Mouse (Mus musculus): ENCODE results near the gene Ak7.

Ak7 gene

DNA sequence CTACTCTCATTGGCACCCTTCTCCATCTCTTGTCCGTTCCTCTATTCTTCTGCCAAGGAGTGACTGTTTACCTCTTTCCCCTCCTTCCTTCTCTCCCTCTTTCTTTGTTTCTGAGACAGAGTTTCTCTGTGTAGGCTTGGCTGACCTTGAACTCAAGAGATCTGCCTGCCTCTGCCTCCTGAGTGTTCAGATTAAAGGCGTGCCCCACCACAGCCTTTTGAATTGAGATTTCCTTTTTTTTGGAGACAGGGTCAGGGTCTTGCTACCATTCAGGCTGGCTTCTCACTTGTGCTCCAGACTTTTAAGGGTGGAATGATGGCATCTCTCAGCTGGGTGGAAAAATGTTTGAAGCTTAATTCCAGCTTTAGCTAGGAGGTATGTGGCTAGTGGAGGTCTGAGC lies 81.8 kb downstream of the Ak7 start:
- no peak for DNase-seq (ENCODE audit: low spot score)

DNA sequence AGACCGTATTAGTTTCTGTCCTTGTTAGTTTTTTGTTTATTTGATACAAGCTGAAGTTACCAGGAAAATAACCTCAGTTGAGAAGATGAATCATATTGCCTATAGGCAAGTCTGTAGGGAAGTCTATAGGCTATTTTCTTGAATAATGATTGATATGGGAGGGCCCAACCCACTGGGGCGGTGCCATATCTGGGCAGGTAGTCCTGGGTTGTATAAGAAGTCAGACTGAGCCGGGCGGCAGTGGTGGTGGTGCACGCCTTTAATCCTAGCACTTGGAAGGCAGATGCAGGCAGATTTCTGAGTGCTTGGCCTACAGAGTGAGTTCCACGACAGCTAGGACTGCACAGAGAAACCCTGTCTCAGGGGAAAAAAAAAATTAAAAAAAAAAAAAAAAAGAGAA lies 84.1 kb downstream of the Ak7 start:
- DNase-seq (ENCODE audit: low spot score): no peak

DNA sequence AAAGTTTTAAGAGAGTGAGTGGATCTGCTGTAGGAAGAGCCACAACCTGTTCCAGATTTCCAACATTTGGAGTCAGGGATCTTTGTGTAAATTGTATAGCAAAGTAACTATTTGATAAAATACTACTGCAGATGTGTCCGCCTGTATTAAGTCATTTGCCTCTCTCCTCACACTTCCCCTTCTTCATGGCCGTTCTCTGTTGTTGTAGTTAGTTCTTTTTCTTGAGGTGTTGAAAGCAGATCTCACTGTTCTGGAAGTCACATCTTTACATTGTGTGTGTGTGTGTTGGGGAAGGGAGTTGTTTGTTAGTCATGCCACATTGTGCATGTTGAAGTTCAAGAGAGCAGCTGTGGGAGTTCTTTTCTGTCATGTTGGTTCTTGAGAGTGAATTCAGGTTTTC lies 89.1 kb downstream of the Ak7 start:
- DNase-seq (ENCODE audit: low spot score): no peak

DNA sequence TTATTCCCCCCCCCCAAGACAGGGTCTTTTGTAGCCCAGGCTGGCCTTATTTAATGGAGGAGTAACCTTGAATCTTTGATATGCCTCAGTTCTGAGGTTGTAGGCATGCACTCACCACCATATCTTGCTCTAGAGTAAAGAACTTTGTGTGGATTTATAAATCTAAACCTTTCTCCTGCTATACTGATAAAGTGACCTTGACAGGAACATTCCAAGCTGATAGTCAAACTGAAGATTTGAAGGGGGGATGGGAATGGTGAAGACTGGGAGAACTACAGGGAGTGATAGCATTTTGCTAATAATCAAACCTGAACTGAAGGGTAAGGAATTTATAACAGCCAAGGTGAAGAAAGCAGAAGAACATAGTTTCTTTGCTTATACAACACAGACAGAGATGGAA lies 92.2 kb downstream of the Ak7 start:
- DNase-seq (ENCODE audit: low spot score): no peak

DNA sequence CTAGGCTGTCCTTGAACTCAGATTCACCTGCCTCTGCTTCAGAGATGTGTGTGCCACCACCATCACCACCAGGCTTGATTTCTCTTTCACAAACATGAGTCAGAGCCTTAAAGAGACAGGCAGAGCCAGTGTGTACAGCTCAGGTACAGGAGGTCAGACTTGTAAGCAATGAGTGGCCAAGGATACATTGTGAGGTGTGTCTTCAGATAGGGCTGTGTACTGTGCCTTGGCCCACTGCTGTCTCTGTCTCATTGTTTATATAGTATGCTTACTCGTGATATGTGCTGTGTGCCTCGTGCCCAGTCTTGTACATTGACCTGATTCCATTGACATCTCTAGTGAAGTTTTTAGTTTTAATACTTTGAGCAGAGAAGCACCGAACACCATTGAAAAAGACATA lies 100.0 kb downstream of the Ak7 start:
- DNase-seq (ENCODE audit: low spot score): no peak

DNA sequence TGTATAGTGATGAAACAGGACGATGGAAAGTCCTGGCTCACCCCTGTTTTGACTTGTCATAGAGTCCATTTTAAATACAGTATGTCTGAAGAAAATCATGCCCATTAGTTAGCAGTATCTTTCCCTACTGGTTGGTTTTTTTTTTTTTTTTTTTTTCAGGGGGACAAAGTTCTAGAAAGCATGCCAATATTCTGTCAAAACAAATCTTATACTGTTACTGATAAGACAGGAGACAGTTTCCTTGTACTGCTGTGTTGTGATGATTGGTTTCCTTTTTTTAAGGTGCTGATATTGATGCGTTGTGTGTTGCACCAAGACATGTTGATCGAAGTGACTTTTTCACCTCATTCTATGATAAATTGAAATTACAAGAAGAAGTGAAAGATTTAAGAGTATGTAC lies 100.4 kb downstream of the Ak7 start:
- no peak for DNase-seq (ENCODE audit: low spot score)

DNA sequence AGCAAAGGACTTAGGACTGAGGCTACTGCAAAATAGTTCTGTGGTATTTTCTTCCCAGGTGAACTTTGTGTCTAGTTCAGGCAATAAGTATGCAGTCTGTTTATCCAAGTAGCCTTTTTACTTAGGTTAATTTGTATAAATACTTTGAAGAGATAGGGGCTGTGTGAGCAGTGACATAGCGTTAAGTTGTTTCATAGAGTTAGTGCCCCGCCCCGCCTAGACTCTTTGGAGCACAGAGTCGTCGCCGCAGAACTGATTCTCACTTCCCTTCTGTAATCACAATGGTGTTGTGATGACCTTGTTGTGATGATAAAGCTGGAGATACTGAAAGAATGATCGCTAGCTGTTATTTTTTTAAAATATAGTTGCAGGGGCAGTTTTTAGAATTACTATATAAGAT lies 101.6 kb downstream of the Ak7 start:
- DNase-seq (ENCODE audit: low spot score): no peak

DNA sequence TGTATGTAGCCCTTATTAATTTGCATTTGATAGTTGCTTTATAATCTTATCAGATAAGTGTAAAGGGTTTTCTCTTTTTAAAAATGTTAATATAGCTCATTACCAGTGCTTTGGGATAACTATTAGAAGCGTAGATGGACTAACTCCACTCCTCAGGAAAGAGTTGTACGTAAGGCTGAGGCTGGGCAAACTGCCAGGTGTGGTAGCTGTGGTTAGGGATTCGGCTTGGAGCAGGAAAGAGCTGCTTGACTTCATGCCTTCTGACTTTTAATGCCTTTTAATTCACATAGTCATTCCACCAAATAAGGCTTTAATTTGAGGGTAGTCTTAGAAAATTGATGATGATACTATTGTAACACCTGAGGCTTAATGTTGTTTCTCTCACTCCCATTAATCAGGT lies 103.2 kb downstream of the Ak7 start:
- DNase-seq (ENCODE audit: low spot score): no peak

DNA sequence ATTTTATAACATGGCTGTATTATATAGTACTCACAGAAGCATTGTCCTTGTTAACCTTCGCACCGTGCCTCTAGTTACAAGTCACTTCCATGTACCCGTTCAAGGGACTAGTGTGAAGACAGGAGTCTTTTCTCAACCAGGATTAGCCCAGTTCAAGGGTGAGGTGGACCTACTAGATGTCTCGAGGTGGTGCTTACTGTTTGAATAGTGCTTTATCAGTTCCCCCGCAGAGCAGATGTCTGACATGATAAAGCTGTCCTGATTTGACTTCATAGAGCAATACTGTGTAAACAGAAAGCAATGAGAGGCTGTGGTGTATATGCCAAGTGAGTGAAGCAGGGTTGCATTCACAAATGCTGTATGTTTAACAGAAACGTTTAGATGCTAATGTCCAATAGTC lies 104.8 kb downstream of the Ak7 start:
- no peak for DNase-seq (ENCODE audit: low spot score)

DNA sequence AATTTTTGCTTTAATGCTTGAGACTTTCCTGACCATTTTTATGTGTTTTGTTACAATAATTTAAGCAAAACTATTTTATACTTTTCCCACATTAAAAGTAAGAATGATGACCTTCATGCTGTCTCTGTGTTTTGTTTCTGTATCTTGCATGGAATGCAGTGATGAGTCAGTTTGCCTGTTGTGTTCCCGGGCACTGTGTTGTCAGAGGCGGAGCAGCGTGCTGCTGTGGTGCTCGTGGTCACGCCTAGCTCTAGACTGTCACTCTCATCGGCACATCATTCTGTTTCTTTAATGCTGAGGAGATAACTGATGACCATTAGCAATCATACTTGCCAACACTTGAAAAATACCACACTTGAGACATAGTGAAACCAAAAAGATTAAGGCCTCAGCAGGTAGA lies 108.2 kb downstream of the Ak7 start:
- no peak for DNase-seq (ENCODE audit: low spot score)

DNA sequence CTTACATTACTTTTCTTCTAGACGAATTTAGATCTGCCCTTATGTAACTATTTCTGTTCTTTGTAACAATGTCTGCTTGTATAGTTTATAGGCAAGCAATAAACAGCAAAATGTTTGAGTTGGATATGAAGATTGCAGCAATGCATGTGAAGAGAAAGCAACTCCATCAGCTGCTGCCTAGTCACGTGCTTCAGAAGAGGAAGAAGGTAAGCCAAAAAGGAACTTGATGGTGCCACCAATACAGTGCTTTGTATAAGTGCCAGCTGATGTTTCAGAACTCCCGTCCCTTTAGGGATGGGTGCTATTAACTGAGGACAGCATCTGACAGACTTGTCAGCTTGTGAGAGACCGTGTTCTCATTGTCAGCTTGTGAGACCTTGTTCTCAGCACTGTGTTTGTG lies 117.7 kb downstream of the Ak7 start:
- no peak for DNase-seq (ENCODE audit: low spot score)

DNA sequence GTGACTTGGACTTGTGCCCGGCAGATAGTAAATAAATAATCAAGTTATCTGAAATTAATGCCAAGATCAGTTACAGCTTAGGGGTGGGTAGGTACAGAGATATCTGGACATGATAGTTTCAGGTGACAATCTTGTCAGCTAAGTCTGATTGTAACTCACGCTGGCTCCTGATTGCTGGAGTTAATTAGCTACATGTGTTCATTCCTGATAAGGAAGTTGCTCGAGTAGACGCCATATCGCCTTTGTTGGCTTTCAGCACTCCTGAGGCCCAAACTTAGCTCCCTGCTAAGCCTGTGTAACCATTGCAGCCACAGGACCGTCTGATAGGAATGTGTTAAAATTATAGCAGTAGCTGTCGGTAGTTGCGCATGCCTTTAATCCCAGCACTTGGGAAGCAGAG lies 119.0 kb downstream of the Ak7 start:
- no peak for DNase-seq (ENCODE audit: low spot score)

DNA sequence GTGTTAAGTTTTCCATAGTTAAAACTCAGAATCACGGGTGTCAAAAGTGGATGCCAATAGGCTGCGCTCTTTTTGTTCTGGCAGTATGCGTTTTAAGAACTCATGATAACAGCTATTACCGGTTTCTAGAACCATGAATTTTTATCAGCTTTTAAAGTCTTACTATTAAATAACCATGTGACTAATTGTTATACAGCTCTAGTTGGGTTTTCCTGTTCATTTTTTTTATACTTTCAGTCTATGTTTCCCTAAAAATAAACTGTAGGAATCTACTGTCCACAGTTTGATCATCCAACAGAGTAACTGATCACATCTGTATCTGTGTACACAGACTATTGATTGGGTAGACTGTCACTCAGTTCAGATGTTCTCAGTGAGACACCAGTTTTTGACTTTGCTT lies 119.5 kb downstream of the Ak7 start:
- no peak for DNase-seq (ENCODE audit: low spot score)
